Mouse (Mus musculus) testis, postnatal 10 days (tissue): ENCODE data around the gene Dnaja1.
A peak's percentile ranks its signal among the peaks of the same experiment; 100 is the strongest.

Source experiments
- DNase-seq: peaks from one replicate; pipeline ENCODE4 v3.0.0; 2021; ENCODE audit warnings: low spot score

Dnaja1 gene

DNA sequence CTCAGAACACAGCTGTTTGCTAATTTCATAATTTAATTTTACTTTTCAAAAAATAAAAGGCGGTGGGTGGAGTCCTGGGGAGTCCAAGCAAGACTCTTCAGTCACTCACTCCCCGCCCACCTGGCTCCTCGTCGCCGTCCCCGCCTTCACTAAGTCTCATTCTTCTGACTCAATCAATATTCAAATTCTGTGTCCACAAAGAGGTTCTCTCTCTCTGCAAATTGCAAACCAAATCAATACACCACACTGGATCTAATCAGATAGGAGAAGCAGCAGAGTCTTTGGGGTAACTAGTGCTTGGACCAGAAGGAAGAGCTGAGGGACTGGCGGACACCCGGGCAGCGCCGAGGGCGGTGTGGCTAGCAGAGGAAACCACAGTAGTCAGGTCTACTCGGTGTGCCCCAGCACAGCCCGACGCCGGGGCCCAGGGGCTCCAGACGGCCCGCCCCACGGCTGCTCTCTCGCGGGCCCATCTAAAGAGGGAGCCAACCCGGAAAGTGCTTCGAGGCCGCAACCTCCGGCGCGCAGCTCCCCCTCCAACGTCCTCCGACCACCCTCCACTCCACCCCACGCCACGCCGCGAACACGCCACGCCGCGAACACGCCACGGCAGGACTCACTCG lies 35.3 kb downstream of the Dnaja1 start:
- DNase-seq: peak; percentile 39

DNA sequence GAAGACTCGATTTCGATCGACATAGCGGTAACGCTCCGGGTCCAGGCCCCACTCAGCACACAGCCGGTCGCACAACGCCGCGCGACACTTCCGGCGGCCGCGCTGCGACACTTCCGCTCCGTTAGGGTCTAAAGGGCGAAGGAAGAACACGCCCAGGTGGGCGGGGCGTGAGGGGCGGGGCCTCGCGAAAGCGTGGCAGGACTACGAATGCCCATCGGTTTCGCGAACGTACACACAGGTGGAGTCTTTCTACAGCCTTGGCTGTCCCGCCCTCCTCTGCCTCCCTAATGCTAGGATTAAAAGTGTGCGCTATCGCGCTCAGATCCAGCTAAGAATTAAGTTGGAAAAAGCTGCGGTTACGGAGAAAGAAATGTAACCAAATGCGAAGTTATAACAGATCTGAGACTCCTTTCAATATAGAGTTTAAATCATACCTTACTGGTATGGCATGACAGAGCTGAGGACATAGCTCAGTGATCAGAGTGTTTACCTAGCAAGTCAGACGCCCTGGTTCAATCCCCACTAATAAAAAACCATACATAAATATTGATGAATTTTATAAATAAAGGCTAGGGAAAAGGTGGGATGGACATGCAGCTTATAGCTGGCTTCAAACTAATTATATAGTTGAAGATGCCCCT lies 36.0 kb downstream of the Dnaja1 start, which contains the start of gene Smu1:
Smu1 (minus strand) TSS at position 144 of the 641 bp plus-strand sequence.
- peak; percentile 99 for DNase-seq

DNA sequence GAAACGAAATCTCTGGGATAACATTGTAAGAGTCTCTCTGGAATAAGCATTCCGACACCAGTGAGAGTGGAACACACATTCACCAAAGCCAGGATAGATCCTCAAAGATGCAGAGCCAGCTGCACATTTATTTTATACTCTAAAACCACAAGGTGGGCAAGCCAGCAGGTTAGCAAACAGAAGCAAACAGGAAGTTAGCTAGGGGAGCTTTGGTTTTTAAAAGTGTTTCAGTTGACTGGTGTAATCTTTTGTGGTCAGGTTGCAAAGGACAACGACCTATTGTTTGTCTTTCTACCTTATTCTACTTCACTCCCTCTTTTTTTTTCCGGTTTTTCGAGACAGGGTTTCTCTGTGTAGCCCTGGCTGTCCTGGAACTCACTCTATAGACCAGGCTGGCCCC lies 37.9 kb downstream of the Dnaja1 start:
- no peak for DNase-seq

DNA sequence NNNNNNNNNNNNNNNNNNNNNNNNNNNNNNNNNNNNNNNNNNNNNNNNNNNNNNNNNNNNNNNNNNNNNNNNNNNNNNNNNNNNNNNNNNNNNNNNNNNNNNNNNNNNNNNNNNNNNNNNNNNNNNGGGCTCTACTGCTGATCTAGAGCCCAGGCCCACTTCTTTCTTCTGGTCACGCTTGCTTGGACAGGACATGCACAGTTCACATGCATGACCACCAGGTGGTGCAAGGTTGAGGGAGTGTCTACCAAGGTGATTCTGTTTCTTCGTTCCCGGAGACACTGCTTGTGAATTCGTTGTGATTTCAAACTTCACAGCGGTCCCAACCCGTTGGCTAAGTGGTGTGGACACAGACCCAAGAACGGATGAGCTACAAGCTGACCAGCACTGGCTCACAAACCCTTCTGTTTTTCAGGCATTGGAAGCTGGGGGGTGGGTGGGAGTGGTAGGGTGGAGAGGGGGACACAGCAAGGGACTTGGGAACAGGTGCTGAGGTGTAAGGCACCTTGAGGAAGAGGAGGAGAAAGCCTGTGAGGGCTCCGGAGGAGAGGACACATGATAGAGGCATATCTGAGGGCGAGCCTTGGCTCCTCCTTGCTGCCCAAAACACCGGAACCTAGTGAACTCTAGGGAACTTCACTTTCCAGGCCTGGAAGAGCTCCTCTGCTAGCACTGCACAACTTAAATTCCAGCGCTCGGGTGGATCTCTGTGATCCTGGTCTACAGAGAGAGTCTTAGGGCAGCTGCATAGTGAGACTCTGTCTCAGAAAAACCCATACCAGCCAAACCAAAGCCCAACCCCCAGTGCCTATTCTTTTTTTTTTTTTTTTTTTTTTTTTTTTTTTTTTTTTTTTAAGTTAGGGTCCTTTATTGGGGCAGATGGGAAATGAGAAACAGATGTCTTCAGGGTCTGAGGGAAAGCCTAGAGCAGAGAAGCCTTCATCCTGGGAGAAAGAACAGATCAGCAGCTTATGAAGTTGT lies 52.6 kb downstream of the Dnaja1 start:
- DNase-seq: peak; percentile 89

DNA sequence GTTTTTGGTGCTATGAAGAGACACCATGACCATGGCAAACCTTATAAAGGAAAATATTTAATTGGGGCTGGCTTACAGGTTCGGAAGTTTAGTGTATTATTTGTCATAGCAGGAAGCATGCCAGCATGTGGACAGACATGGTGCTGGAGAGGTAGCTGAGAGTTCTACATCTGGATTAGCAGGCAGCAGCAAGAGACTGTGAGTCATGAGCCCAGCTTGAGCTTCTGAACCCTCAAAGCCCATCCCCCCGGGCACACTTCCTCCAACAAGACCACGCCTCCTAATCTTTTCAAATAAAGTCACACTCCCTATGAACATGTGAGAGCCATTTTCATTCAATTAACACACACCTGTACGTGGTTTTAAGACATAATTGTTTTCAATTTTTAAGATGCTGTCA lies 54.5 kb downstream of the Dnaja1 start:
- DNase-seq: no peak

DNA sequence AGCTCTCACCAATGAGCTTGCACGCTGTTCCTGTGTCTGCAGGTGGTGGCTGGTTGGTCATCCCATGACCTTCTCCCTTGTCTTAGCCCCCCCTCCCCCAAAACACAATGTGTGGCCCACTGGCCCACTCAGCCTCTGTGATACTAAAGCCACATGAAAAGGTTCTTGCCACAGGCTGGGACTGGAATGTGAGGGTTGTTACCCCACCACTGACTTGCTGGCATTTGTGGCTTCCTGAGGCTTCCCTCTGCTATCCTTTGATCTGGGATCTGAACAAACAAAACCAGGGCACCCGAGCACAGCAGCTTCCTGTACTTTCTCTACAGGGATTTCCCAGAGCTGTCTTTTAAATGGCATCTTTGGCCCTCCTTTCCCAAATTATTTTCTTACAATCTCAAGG lies 55.2 kb downstream of the Dnaja1 start:
- no peak for DNase-seq

DNA sequence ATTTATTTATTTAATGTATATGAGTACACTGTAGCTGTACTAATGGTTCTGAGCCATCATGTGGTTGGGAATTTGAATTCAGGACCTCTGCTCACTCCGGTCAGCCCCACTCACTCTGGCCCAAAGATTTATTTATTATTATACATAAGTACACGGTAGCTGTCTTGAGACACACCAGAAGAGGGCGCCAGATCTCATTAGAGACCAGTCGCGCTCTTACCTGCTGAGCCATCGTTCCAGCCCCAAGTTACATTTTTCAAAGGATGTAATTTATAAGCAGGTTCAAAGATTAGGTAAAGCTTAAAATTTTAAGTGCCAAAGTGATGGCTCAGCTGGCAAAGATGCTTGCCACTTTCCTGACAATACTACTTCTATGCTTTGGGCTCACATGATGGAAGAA lies 56.7 kb downstream of the Dnaja1 start:
- no peak for DNase-seq

- DNase-seq: no peak
Observed at GRCm38 (mm10) chr4:40781143-40781542, 59.2 kb downstream of the Dnaja1 start.

GRCm38 (mm10) chr4:40781797-40782495 lies 60.0 kb downstream of the Dnaja1 start:
- DNase-seq: no peak

DNA sequence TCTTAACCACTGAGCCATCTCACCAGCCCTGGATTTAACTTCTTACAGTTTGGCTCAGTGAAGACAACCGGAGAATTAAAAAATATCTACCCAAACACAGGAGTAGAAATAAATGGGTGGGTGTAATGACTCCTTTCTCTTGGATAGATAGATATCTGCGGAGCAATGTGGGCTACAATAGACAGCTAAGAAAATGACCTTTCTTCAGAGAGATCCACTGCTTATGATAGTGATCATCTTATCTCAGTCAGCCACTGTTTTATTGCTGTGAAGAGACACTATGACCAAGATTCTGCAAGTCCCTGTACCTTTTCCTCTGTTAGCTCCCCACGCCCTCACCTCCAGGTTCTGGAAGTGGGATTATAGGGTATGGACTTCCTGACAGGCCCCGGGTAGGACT lies 61.1 kb downstream of the Dnaja1 start:
- no peak for DNase-seq

- DNase-seq: no peak
Observed at GRCm38 (mm10) chr4:40784556-40785169, 62.7 kb downstream of the Dnaja1 start.

DNA sequence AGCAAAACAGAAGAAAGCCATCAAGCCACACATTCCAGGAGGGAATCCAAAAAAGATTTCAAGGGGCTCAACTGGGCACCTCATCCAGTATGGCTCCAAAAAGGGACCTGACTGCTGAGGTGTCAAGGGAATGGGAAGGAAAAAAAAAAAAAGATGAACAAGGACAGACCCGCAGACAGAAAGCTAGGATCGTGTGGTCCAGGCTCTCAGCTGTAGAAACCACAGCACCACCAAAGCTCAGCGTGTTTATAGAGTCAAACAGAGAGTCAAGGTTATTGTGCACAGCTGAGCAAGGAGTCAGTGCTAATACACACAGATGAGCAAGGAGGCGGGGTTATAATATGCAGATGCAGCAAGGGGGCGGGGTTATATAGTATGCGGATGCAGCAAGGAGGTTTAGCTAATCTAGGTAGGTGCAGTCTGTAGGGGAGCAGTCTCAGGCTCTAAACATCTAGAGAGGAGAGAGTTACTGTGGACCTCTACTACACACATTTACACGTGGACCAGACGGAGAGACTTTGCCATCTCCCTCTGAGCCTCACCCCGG lies 63.7 kb downstream of the Dnaja1 start:
- no peak for DNase-seq

DNA sequence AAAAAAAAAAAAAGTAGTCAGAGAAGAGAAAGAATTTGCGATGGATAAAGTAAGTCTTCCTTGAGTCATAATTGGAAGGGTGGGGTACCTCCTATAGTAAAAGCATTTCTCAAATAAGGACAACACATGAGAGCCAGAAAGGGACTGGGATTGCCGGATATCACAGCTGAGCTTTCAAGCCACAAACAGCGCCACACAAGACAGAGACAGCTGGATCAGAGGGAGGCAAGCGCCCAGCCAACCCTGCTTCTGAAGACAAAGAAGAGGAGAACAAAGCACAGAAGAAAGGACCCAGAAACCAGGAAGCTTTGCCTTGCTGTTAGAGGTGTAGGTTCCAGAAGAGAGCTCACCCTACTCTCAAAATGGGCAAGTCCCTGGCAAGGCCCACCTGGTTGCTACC lies 64.6 kb downstream of the Dnaja1 start:
- DNase-seq: no peak
